Mouse (Mus musculus): ENCODE measurements around the gene Hdgfl1.

DNA sequence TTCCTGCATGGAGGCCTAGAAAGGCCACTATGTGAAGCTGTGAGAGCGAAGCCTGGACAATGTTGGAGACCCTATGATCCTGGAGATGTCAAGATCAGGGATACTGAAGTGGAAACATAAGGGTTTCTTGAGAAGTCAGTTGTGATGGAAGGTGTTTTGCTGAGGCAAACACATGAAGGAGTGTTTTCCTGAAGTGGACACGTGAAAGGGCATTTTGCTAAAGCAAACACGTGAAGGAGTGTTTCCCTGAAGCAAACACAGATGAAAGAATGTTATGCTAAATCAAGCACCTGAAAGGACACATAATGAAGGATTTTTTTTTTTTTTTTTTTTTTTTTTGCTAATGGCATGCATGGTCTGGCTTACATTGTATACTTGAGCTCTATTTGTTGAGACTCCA lies 25.5 kb upstream of the Hdgfl1 start:
- TF ChIP-seq CTCF (IDR thresholded peaks at IDR 0.05; ENCODE audit: borderline replicate concordance, control insufficient read depth, extremely low read depth, insufficient read depth, low read length, poor library complexity), result no peak
- TF ChIP-seq POLR2A (IDR thresholded peaks at IDR 0.05; ENCODE audit: control insufficient read depth, extremely low read depth, insufficient read depth, low read length, poor library complexity), result no peak

Data from thymus, adult 2 months (tissue).